Comparison of ENCODE assay signal across 10 mouse cellular contexts in genomic region chr11:85838424-85839257, GRCm38 (mm10). TPM values are rescaled to one million over a fixed set of nuclear protein-coding genes. Genes with fewer than 3 reads are reported as not detected.
A peak's percentile ranks its signal among the peaks of the same experiment; 100 is the strongest.
DNase-seq lines count a peak whose midpoint lies in the region; ATAC-seq and TF ChIP-seq lines count a peak whose summit lies in the region.
"Had no signal": no experiment of that assay in that cellular context is flagged by ENCODE, and none has a peak within 500 bp of the region (broad histone marks: within the 10 kb centered on the region; RNA-seq: fewer than 3 reads in every experiment).

No protein-coding gene starts in this region.

- no peak overlapping the region for H3K27ac ChIP-seq in heart, embryonic 12.5 days (ENCODE audit: poor library complexity, severe bottlenecking)
- no peak overlapping the region for H3K27ac ChIP-seq in ES-Bruce4 (ENCODE audit: insufficient read depth, low read length)
- no peak overlapping the region for H3K27ac ChIP-seq in forebrain, embryonic 13.5 days
- H3K27ac ChIP-seq in limb, embryonic 15.5 days = peak overlapping the region; percentile 43; the same call in 1 of the 2 replicates

- no peak for TF ChIP-seq POLR2A in ES-Bruce4 (IDR thresholded peaks at IDR 0.05; ENCODE audit: insufficient read depth, low read length)

- TF ChIP-seq EP300 in ES-Bruce4 (IDR thresholded peaks at IDR 0.05; ENCODE audit: insufficient read depth, low read depth, low read length) = no peak

- DNase-seq in heart, adult 8-10 months (ENCODE audit: low spot score) = no peak
- DNase-seq in layer of hippocampus, adult 8-10 months (ENCODE audit: low spot score in 2 of 2) = no peak
- no peak for DNase-seq in thymus, postnatal 4 days
- DNase-seq: right cerebral cortex, postnatal 4 days had no signal

- WGBS in heart, embryonic 12.5 days = 13% methylated on average over 20 of the region's 20 CpGs
- 3% methylated on average over 20 of the region's 20 CpGs for WGBS in forebrain, embryonic 13.5 days
- 26% methylated on average over 20 of the region's 20 CpGs for WGBS in limb, embryonic 15.5 days

- peak overlapping the region; percentile 92 for H3K4me2 ChIP-seq in heart, embryonic 12.5 days
- no peak overlapping the region for H3K4me2 ChIP-seq in forebrain, embryonic 13.5 days
- H3K4me2 ChIP-seq in limb, embryonic 15.5 days = peak overlapping the region; percentile 50

- peak overlapping the region; percentile 73 for H3K9ac ChIP-seq in heart, embryonic 12.5 days
- peak overlapping the region; percentile 37 for H3K9ac ChIP-seq in ES-Bruce4 (ENCODE audit: low read depth, poor library complexity, severe bottlenecking)
- H3K9ac ChIP-seq in forebrain, embryonic 13.5 days = no peak overlapping the region
- peak overlapping the region; percentile 35 for H3K9ac ChIP-seq in limb, embryonic 15.5 days

- H3K9me3 ChIP-seq in heart, embryonic 12.5 days (replicated peaks) = no peaks in the 10 kb centered on the region
- H3K9me3 ChIP-seq in ES-Bruce4 (replicated peaks; ENCODE audit: control insufficient read depth, insufficient read depth, low read length, poor library complexity, severe bottlenecking) = no peaks in the 10 kb centered on the region
- H3K9me3 ChIP-seq in forebrain, embryonic 13.5 days (replicated peaks) = no peaks in the 10 kb centered on the region
- no peaks in the 10 kb centered on the region for H3K9me3 ChIP-seq in limb, embryonic 15.5 days

- peaks cover 80% of the 10 kb centered on the region for H3K27me3 ChIP-seq in heart, embryonic 12.5 days (replicated peaks)
- peaks cover 70% of the 10 kb centered on the region for H3K27me3 ChIP-seq in ES-Bruce4 (ENCODE audit: control insufficient read depth, insufficient read depth, low read length, poor library complexity, severe bottlenecking)
- peaks cover 100% of the 10 kb centered on the region for H3K27me3 ChIP-seq in forebrain, embryonic 13.5 days
- peaks cover 83% of the 10 kb centered on the region for H3K27me3 ChIP-seq in limb, embryonic 15.5 days

- no peak for TF ChIP-seq CTCF in ES-Bruce4 (IDR thresholded peaks at IDR 0.05; ENCODE audit: low read depth, low read length)

- H3K36me3 ChIP-seq in heart, embryonic 12.5 days = no peaks in the 10 kb centered on the region
- no peaks in the 10 kb centered on the region for H3K36me3 ChIP-seq in ES-Bruce4 (ENCODE audit: control insufficient read depth, insufficient read depth, low read length, poor library complexity, severe bottlenecking)
- no peaks in the 10 kb centered on the region for H3K36me3 ChIP-seq in forebrain, embryonic 13.5 days (ENCODE audit: poor library complexity, severe bottlenecking)
- H3K36me3 ChIP-seq in limb, embryonic 15.5 days = no peaks in the 10 kb centered on the region
- H3K36me3 ChIP-seq: G1E had no signal

- no peak for ATAC-seq in heart, embryonic 12.5 days (ENCODE audit: insufficient number of reproducible peaks, low FRiP score)
- no peak for ATAC-seq in forebrain, embryonic 13.5 days
- no peak for ATAC-seq in limb, embryonic 15.5 days (ENCODE audit: insufficient number of reproducible peaks, low FRiP score, low TSS enrichment, low read depth)
- no peak for ATAC-seq in CD4-positive, CD25-positive, alpha-beta regulatory T cell, adult 4 months

- peaks cover 53% of the 10 kb centered on the region for H3K4me1 ChIP-seq in heart, embryonic 12.5 days (replicated peaks)
- H3K4me1 ChIP-seq in ES-Bruce4 (ENCODE audit: control insufficient read depth, insufficient read depth, low read length) = no peaks in the 10 kb centered on the region
- peaks cover 38% of the 10 kb centered on the region for H3K4me1 ChIP-seq in forebrain, embryonic 13.5 days
- H3K4me1 ChIP-seq in limb, embryonic 15.5 days = peaks cover 55% of the 10 kb centered on the region

- H3K4me3 ChIP-seq in heart, embryonic 12.5 days = peak overlapping the region; percentile 74
- H3K4me3 ChIP-seq in ES-Bruce4 (ENCODE audit: low read depth, low read length) = peak overlapping the region; percentile 41
- H3K4me3 ChIP-seq in forebrain, embryonic 13.5 days = peak overlapping the region; percentile 14; the same call in 1 of the 2 replicates
- peak overlapping the region; percentile 63 for H3K4me3 ChIP-seq in limb, embryonic 15.5 days

RNA-seq across cellular contexts. Expression of gene Tbx2, which starts 6.3 kb away (rescaled TPM):
- polyA plus RNA-seq in heart, embryonic 12.5 days (2016; fragmentation: Nextera tagmentation; extraction: Ambion mirVana) = 3.2 TPM in 2 replicates
- 1 to 10 TPM; 4.1 to 6.6 (median 4.7) TPM for total RNA-seq in heart, adult 8-10 months (2022)
- 0.16 and 0.24 TPM in 2 replicates for polyA plus RNA-seq in ES-Bruce4 (2011; ENCODE audit: insufficient read depth, insufficient read length, low read depth, missing spikeins)
- 0.42 and 0.61 TPM in 2 replicates for polyA plus RNA-seq in forebrain, embryonic 13.5 days (2015; fragmentation: Nextera tagmentation; extraction: Ambion mirVana)
- 3.4 and 4.1 TPM in 2 replicates for polyA plus RNA-seq in limb, embryonic 15.5 days (2015; fragmentation: Nextera tagmentation; extraction: Ambion mirVana)
- not detected for polyA plus RNA-seq in CD4-positive, CD25-positive, alpha-beta regulatory T cell, adult 4 months (2017; shearing (Covaris generic))
- total RNA-seq in layer of hippocampus, adult 8-10 months (2022) = 1 to 10 TPM; 1.4 to 2.0 (median 1.7) TPM

RNA-seq across cellular contexts. Expression of gene Gm11444, which starts 11.5 kb away (rescaled TPM):
- polyA plus RNA-seq in heart, embryonic 12.5 days (2016; fragmentation: Nextera tagmentation; extraction: Ambion mirVana) = not detected in 2 replicates
- total RNA-seq in heart, adult 8-10 months (2022) = not detected
- polyA plus RNA-seq in ES-Bruce4 (2011; ENCODE audit: insufficient read depth, insufficient read length, low read depth, missing spikeins) = not detected in 2 replicates
- polyA plus RNA-seq in forebrain, embryonic 13.5 days (2015; fragmentation: Nextera tagmentation; extraction: Ambion mirVana) = not detected in 2 replicates
- polyA plus RNA-seq in limb, embryonic 15.5 days (2015; fragmentation: Nextera tagmentation; extraction: Ambion mirVana) = not detected in 2 replicates
- under 1 TPM in 1 of 2 experiments, not detected in 1; 0.59 TPM for polyA plus RNA-seq in CD4-positive, CD25-positive, alpha-beta regulatory T cell, adult 4 months (2017; shearing (Covaris generic))
- total RNA-seq in layer of hippocampus, adult 8-10 months (2022) = not detected
- total RNA-seq: G1E had no signal
- polyA plus RNA-seq: G1E had no signal

RNA-seq across cellular contexts. Expression of gene Tbx4, which starts 47.6 kb away (rescaled TPM):
- polyA plus RNA-seq in heart, embryonic 12.5 days (2016; fragmentation: Nextera tagmentation; extraction: Ambion mirVana) = 0.49 and 0.94 TPM in 2 replicates
- not detected for total RNA-seq in heart, adult 8-10 months (2022)
- polyA plus RNA-seq in ES-Bruce4 (2011; ENCODE audit: insufficient read depth, insufficient read length, low read depth, missing spikeins) = 0.62 and 0.69 TPM in 2 replicates
- polyA plus RNA-seq in forebrain, embryonic 13.5 days (2015; fragmentation: Nextera tagmentation; extraction: Ambion mirVana) = 0.06 and 0.26 TPM in 2 replicates
- 14.9 and 21.9 TPM in 2 replicates for polyA plus RNA-seq in limb, embryonic 15.5 days (2015; fragmentation: Nextera tagmentation; extraction: Ambion mirVana)
- not detected for polyA plus RNA-seq in CD4-positive, CD25-positive, alpha-beta regulatory T cell, adult 4 months (2017; shearing (Covaris generic))
- under 1 TPM; 0.11 to 0.17 (median 0.14) TPM for total RNA-seq in layer of hippocampus, adult 8-10 months (2022)
- total RNA-seq: G1E had no signal
- polyA plus RNA-seq: G1E had no signal

Comparison
In these comparisons a context has a peak if more than half of its experiments do, and no peak if none do; other contexts are left out.
1. H3K4me3 ChIP-seq: peak in every context shown above with its lines; median percentile 74 in heart, embryonic 12.5 days; 63 in limb, embryonic 15.5 days; 41 in ES-Bruce4; 14 in forebrain, embryonic 13.5 days.